Mouse (Mus musculus): ENCODE measurements at regions not wholly inside any gene's neighbourhood (a gene's known extent, or its start where the extent isn't known, plus 50 kb on each side); places are given as distances from the start of the nearest gene placed in this dataset.

DNA sequence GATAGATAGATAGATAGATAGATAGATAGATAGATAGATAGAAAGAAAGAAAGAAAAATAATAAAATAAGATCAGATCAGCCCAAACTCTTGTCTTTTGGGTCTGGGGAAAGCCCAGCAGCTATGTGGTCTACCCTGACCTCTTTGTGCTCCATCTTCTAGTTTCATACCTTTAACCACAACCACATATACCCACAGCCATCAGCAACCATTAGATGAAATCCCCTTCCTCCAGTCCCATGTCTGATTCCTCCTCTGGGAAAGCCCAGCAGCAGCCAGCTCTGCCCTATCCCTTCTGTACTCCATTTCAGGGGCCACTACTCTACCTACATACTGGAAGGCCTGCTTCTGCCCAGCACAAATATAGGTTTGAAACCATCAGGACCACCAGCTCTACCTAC is 69.0 kb upstream of the C1qtnf7 start:
- no peak for ATAC-seq (ENCODE audit: insufficient read depth, low FRiP score)
- H3K27ac ChIP-seq (ENCODE audit: low read length), result no peak overlapping the region
- H3K4me3 ChIP-seq (replicated peaks; ENCODE audit: low read length), result no peak overlapping the region
- no peak overlapping the region for H3K9ac ChIP-seq (ENCODE audit: low read length)
- H3K9me3 ChIP-seq (replicated peaks; ENCODE audit: control insufficient read depth, low read length), result no peaks in the 10 kb centered on the region
- no peaks in the 10 kb centered on the region for H3K4me1 ChIP-seq (ENCODE audit: control insufficient read depth, insufficient read depth, low read length)
- H3K4me2 ChIP-seq (ENCODE audit: low read depth, low read length), result no peak overlapping the region
- no peaks in the 10 kb centered on the region for H3K36me3 ChIP-seq (ENCODE audit: control insufficient read depth, insufficient read depth, low read length)
- no peaks in the 10 kb centered on the region for H3K27me3 ChIP-seq (ENCODE audit: control insufficient read depth, insufficient read depth, low read length)

DNA sequence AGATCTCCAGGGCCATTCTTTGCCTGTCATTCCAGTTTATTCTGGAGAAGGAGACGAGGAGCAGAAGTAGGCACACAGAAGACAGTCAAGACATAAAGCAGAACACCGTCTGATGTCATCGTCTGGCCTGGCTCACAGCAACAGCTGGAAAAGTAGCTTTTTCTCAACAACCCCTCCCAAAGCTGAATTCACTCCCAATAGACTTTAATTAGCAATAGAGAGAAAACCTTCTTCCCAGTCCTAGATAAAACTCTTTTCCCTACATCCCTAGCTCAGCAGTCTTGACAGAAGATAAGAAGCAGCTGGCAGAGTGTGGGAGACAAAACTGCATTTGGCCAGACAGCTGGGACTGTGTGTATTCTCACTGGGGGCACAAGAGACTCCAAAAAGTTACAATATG is 59.3 kb upstream of the C1qtnf7 start:
- H3K9me3 ChIP-seq (replicated peaks; ENCODE audit: control insufficient read depth, low read length), result no peaks in the 10 kb centered on the region
- no peak overlapping the region for H3K27ac ChIP-seq (ENCODE audit: low read length)
- no peaks in the 10 kb centered on the region for H3K4me1 ChIP-seq (ENCODE audit: control insufficient read depth, insufficient read depth, low read length)
- H3K4me2 ChIP-seq (ENCODE audit: low read depth, low read length), result no peak overlapping the region
- whole genome bisulfite sequencing, result 21% methylated on average over 3 of the region's 3 CpGs
- H3K27me3 ChIP-seq (ENCODE audit: control insufficient read depth, insufficient read depth, low read length), result no peaks in the 10 kb centered on the region
- peak; percentile 91 for ATAC-seq (ENCODE audit: insufficient read depth, low FRiP score)
- H3K4me3 ChIP-seq (replicated peaks; ENCODE audit: low read length), result no peak overlapping the region
- no peaks in the 10 kb centered on the region for H3K36me3 ChIP-seq (ENCODE audit: control insufficient read depth, insufficient read depth, low read length)
- H3K9ac ChIP-seq (ENCODE audit: low read length), result no peak overlapping the region

DNA sequence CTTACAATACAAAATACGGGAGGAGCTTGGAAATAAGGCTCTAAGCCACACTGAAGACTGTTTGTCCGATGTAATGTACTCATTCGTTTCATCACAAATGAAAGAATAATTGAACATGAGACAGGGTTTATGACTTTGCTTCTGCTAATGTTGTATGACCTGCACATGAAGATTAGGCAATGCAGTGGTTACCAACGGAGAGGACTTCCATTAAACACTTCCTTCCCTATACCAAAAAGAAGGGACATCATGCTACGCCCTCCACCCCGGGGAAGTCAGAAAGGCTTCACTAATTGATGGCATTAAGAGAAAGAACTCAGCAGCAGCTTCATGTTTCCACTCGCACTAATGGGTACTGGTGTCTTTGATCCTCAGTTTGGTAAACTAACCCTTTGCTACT is 57.6 kb upstream of the C1qtnf7 start:
- 76% methylated on average over 7 of the region's 7 CpGs for WGBS
- ATAC-seq (ENCODE audit: insufficient read depth, low FRiP score), result no peak
- no peaks in the 10 kb centered on the region for H3K27me3 ChIP-seq (ENCODE audit: control insufficient read depth, insufficient read depth, low read length)

DNA sequence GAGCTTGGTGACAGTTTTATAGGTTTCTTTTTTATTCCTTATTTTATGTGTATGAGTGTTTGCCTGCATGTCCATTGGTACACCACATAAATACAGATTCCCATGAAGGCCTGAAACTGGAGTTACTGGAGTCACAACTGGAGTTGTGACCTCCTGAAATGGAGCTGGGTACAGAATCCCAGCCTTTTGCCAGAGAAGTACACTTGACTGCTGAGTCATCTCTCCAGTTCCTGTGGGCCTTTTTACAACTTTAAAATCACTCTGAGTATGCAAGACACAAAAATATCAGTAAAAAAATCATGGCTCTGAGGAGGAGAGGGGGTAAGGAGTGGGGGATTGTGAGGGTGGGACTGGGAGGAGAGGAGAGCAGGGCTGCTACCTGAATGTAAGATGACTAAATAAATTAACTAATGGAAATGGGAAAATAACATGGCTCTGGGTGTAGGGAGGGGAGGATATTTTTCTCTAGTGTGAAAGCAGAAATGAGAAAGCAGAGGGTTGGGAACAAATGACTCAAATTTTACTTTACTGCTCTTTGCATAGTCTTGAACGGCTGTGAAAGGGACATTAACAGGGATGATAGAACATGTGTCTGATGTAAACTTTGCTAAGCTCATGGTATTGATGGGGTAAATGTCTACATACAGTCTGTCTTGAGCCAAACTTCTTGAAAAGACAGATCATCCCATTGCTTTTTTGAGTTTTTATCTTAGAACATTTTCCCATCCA is 53.2 kb upstream of the C1qtnf7 start:
- H3K4me2 ChIP-seq (ENCODE audit: low read depth, low read length), result no peak overlapping the region
- no peaks in the 10 kb centered on the region for H3K4me1 ChIP-seq (ENCODE audit: control insufficient read depth, insufficient read depth, low read length)
- no peaks in the 10 kb centered on the region for H3K9me3 ChIP-seq (replicated peaks; ENCODE audit: control insufficient read depth, low read length)
- no peak overlapping the region for H3K27ac ChIP-seq (ENCODE audit: low read length)
- WGBS, result 43% methylated on average over 1 of the region's 1 CpGs
- H3K36me3 ChIP-seq (ENCODE audit: control insufficient read depth, insufficient read depth, low read length), result no peaks in the 10 kb centered on the region
- H3K9ac ChIP-seq (ENCODE audit: low read length), result no peak overlapping the region
- ATAC-seq (ENCODE audit: insufficient read depth, low FRiP score), result no peak
- H3K27me3 ChIP-seq (ENCODE audit: control insufficient read depth, insufficient read depth, low read length), result no peaks in the 10 kb centered on the region
- H3K4me3 ChIP-seq (replicated peaks; ENCODE audit: low read length), result no peak overlapping the region

More for the DNA sequence above, 57.6 kb upstream of the C1qtnf7 start:
- no peaks in the 10 kb centered on the region for H3K4me1 ChIP-seq (ENCODE audit: control insufficient read depth, insufficient read depth, low read length)
- H3K4me2 ChIP-seq (ENCODE audit: low read depth, low read length), result no peak overlapping the region
- no peaks in the 10 kb centered on the region for H3K36me3 ChIP-seq (ENCODE audit: control insufficient read depth, insufficient read depth, low read length)
- no peaks in the 10 kb centered on the region for H3K9me3 ChIP-seq (replicated peaks; ENCODE audit: control insufficient read depth, low read length)
- H3K27ac ChIP-seq (ENCODE audit: low read length), result no peak overlapping the region
- no peak overlapping the region for H3K4me3 ChIP-seq (replicated peaks; ENCODE audit: low read length)
- no peak overlapping the region for H3K9ac ChIP-seq (ENCODE audit: low read length)
